Comparison of ENCODE assay signal across 7 mouse cellular contexts in genomic region chr3:98280204-98280932, GRCm38 (mm10). TPM values are rescaled to one million over a fixed set of nuclear protein-coding genes. Genes with fewer than 3 reads are reported as not detected.
DNase-seq lines count a peak whose midpoint lies in the region; ATAC-seq and TF ChIP-seq lines count a peak whose summit lies in the region.

TSS of gene Hmgcs2 (plus strand) at chr3:98280435.

- WGBS in intestine, embryonic 16.5 days = 44% methylated on average over 14 of the region's 14 CpGs
- WGBS in liver, postnatal 0 days (ENCODE audit: insufficient replicate concordance) = 51% methylated on average over 14 of the region's 14 CpGs

- H3K27ac ChIP-seq in intestine, embryonic 16.5 days (ENCODE audit: low read length) = peak within 1 kb of the TSS; percentile 81
- H3K27ac ChIP-seq in liver, postnatal 0 days (ENCODE audit: low read depth) = peak within 1 kb of the TSS; percentile 94

- ATAC-seq in intestine, embryonic 16.5 days = peak; percentile 90
- peak; percentile 68 for ATAC-seq in liver, postnatal 0 days

- TF ChIP-seq EP300 in liver, postnatal 0 days (IDR thresholded peaks at IDR 0.05; ENCODE audit: low read depth) = peak; percentile 52; the same call in 1 of the 2 replicates

- TF ChIP-seq CTCF in liver, postnatal 0 days (IDR thresholded peaks at IDR 0.05; ENCODE audit: low read depth) = no peak

- H3K27me3 ChIP-seq in intestine, embryonic 16.5 days (replicated peaks; ENCODE audit: control insufficient read depth, insufficient read depth, low read length) = no peaks in the 10 kb centered on the region
- H3K27me3 ChIP-seq in liver, postnatal 0 days (ENCODE audit: insufficient read depth, low read length) = no peaks in the 10 kb centered on the region

- no peaks in the 10 kb centered on the region for H3K9me3 ChIP-seq in intestine, embryonic 16.5 days (ENCODE audit: control insufficient read depth, low read length)
- no peaks in the 10 kb centered on the region for H3K9me3 ChIP-seq in liver, postnatal 0 days (ENCODE audit: low read length)

- peak within 1 kb of the TSS; percentile 48 for H3K4me3 ChIP-seq in intestine, embryonic 16.5 days (ENCODE audit: low read length)
- H3K4me3 ChIP-seq in liver, postnatal 0 days (ENCODE audit: low read depth, low read length) = peak within 1 kb of the TSS; percentile 51

- H3K36me3 ChIP-seq in intestine, embryonic 16.5 days (ENCODE audit: control insufficient read depth, insufficient read depth, low read length) = no peaks in the 10 kb centered on the region
- H3K36me3 ChIP-seq in liver, postnatal 0 days (replicated peaks; ENCODE audit: insufficient read depth, low read length) = no peaks in the 10 kb centered on the region

- DNase-seq in MEL-GATA-1-ER (ENCODE audit: extremely low read depth, low read depth) = peak; percentile 84
- no peak for DNase-seq in adrenal gland, adult 8-10 months
- peak; percentile 98 for DNase-seq in heart, adult 11 months
- peak; percentile 82 for DNase-seq in liver, postnatal 0 days
- DNase-seq in ovary, postnatal 14 days (ENCODE audit: low spot score) = peak; percentile 57
- peak; percentile 70 to 83 for DNase-seq in urinary bladder, postnatal 36 days (ENCODE audit: low spot score in 2 of 2)

- peaks cover 16% of the 10 kb centered on the region; the same call in 1 of the 2 replicates for H3K4me1 ChIP-seq in intestine, embryonic 16.5 days (ENCODE audit: control insufficient read depth, insufficient read depth, low read length)
- peaks cover 14% of the 10 kb centered on the region for H3K4me1 ChIP-seq in liver, postnatal 0 days (ENCODE audit: insufficient read depth)

- H3K4me2 ChIP-seq in intestine, embryonic 16.5 days (ENCODE audit: low read depth, low read length) = peak within 1 kb of the TSS; percentile 52
- peak within 1 kb of the TSS; percentile 61 for H3K4me2 ChIP-seq in liver, postnatal 0 days (ENCODE audit: low read depth, low read length)

- H3K9ac ChIP-seq in intestine, embryonic 16.5 days (ENCODE audit: low read depth, low read length) = peak within 1 kb of the TSS; percentile 61
- peak within 1 kb of the TSS; percentile 76 for H3K9ac ChIP-seq in liver, postnatal 0 days (replicated peaks)

RNA-seq across cellular contexts. Expression of gene Hmgcs2, which starts in this region (rescaled TPM):
- total RNA-seq in adrenal gland, adult 8-10 months (2022) = 10 to 100 TPM; 12.4 to 20.0 (median 16.4) TPM
- 352 and 475 TPM in 2 replicates for polyA plus RNA-seq in intestine, embryonic 16.5 days (2015; fragmentation: Nextera tagmentation; extraction: Ambion mirVana)
- 1,492 and 1,631 TPM in 2 replicates for polyA plus RNA-seq in liver, postnatal 0 days (2015; fragmentation: Nextera tagmentation; extraction: Ambion mirVana)
